Mouse (Mus musculus) layer of hippocampus, adult 6 months (tissue): ENCODE results near the gene Ppp1r35. TPM values are rescaled to one million over a fixed set of nuclear protein-coding genes. Genes with fewer than 3 reads are reported as not detected.

Experiments
- long read RNA-seq, 2 experiments: library from polyadenylated mRNA; unstranded; transcript quantifications; one replicate each; pipeline ENCODE4 v2.0.0; 2019 to 2020
- polyA plus RNA-seq: library from polyadenylated mRNA; unstranded; fragments of <200 nt; fragmentation: Nextera tagmentation; gene quantifications from 2 replicates; pipeline ENCODE4 v1.2.3, GENCODE M21; 2021

The Ppp1r35 gene
- polyA plus RNA-seq, result 31.0 and 33.0 TPM in 2 replicates
- long read RNA-seq, experiment 1, transcript Ppp1r35-201 (4 exons, 956 nt), result major isoform, 15 of 23 reads
- long read RNA-seq, experiment 1, partial matches to known transcripts, result 4 of 23 reads
- long read RNA-seq, experiment 1, other reads (novel, unspliced or antisense), result 4 of 23 reads
- long read RNA-seq, experiment 2, transcript Ppp1r35-201 (4 exons, 956 nt), result major isoform, 11 of 15 reads
- long read RNA-seq, experiment 2, partial matches to known transcripts, result 2 of 15 reads
- long read RNA-seq, experiment 2, other reads (novel, unspliced or antisense), result 2 of 15 reads

GRCm38 (mm10) chr5:137778635-137779034 lies at the start of gene Ppp1r35:
Gene Ppp1r35 (plus strand): TSS chr5:137778849.

GRCm38 (mm10) chr5:137741023-137741931 lies 37.4 kb upstream of the Ppp1r35 start, which contains the start of gene Nyap1:
Gene Nyap1 (minus strand): TSS chr5:137741607.

GRCm38 (mm10) chr5:137745214-137746171 lies 33.2 kb upstream of the Ppp1r35 start, which contains the start of gene Tsc22d4:
Gene Tsc22d4 (plus strand): TSS chr5:137745730.

GRCm38 (mm10) chr5:137787151-137787928 lies 8.7 kb downstream of the Ppp1r35 start, which contains the start of the genes Mepce and Zcwpw1:
Gene Mepce (minus strand): TSS chr5:137787655.
Gene Zcwpw1 (plus strand): TSS chr5:137787798.

Other genes starting within 250 kb of the Ppp1r35 start
- not detected in 2 replicates for gene Epo, start 245.6 kb upstream of the Ppp1r35 start, polyA plus RNA-seq
- 97.9 and 121 TPM in 2 replicates for gene Gnb2, start 245.3 kb upstream of the Ppp1r35 start, polyA plus RNA-seq
- gene Actl6b, start 225.3 kb upstream of the Ppp1r35 start, polyA plus RNA-seq, result 83.5 and 108 TPM in 2 replicates
- gene Tfr2, start 209.0 kb upstream of the Ppp1r35 start, polyA plus RNA-seq, result 5.8 and 6.8 TPM in 2 replicates
- 27.3 and 28.5 TPM in 2 replicates for gene Mospd3, start 177.8 kb upstream of the Ppp1r35 start, polyA plus RNA-seq
- 10.9 and 39.7 TPM in 2 replicates for gene Pcolce, start 165.1 kb upstream of the Ppp1r35 start, polyA plus RNA-seq
- not detected in 2 replicates for gene Fbxo24, start 149.8 kb upstream of the Ppp1r35 start, polyA plus RNA-seq
- 4.9 and 5.3 TPM in 2 replicates for gene Lrch4, start 149.7 kb upstream of the Ppp1r35 start, polyA plus RNA-seq
- 0.31 and 0.34 TPM in 2 replicates for gene Gm20605, start 149.7 kb upstream of the Ppp1r35 start, polyA plus RNA-seq
- 0.44 and 0.54 TPM in 2 replicates for gene Sap25, start 137.5 kb upstream of the Ppp1r35 start, polyA plus RNA-seq
- gene Irs3, start 133.1 kb upstream of the Ppp1r35 start, polyA plus RNA-seq, result 0.11 and 0.36 TPM in 2 replicates
- gene Agfg2, start 94.1 kb upstream of the Ppp1r35 start, polyA plus RNA-seq, result 17.0 and 19.7 TPM in 2 replicates
- gene Nyap1, start 37.2 kb upstream of the Ppp1r35 start, polyA plus RNA-seq, result 1.1 and 1.4 TPM in 2 replicates
- gene Tsc22d4, start 33.1 kb upstream of the Ppp1r35 start, polyA plus RNA-seq, result 452 and 506 TPM in 2 replicates
- gene Mepce, start 8.8 kb downstream of the Ppp1r35 start, polyA plus RNA-seq, result 11.8 and 12.1 TPM in 2 replicates
- gene Zcwpw1, start 8.9 kb downstream of the Ppp1r35 start, polyA plus RNA-seq, result 3.1 and 3.5 TPM in 2 replicates
- 0.84 and 1.5 TPM in 2 replicates for gene Pilra, start 57.4 kb downstream of the Ppp1r35 start, polyA plus RNA-seq
- gene Pilrb1, start 79.3 kb downstream of the Ppp1r35 start, polyA plus RNA-seq, result not detected in 2 replicates
- gene Pilrb2, start 93.0 kb downstream of the Ppp1r35 start, polyA plus RNA-seq, result not detected in 2 replicates
- gene Cyp3a13, start 142.8 kb downstream of the Ppp1r35 start, polyA plus RNA-seq, result not detected in 2 replicates
- 13.0 and 14.2 TPM in 2 replicates for gene Gjc3, start 184.2 kb downstream of the Ppp1r35 start, polyA plus RNA-seq
- gene Azgp1, start 202.7 kb downstream of the Ppp1r35 start, polyA plus RNA-seq, result not detected in 2 replicates
- gene Smok3a, start 242.4 kb downstream of the Ppp1r35 start, polyA plus RNA-seq, result not detected in 2 replicates
- gene Smok3b, start 242.6 kb downstream of the Ppp1r35 start, polyA plus RNA-seq, result not detected in 2 replicates